Mouse (Mus musculus) gastrocnemius, adult 2 months (tissue): ENCODE measurements at regions not wholly inside any gene's neighbourhood (a gene's known extent, or its start where the extent isn't known, plus 50 kb on each side); places are given as distances from the start of the nearest gene placed in this dataset.
"Not testable (repeated sequence)": the region's sequence is repeated elsewhere in the genome, so short reads cannot be mapped to it uniquely, and the experiment has no call there.

ENCODE experiments used
- DNase-seq: peaks from one replicate; pipeline ENCODE4 v3.0.0; 2022
- H3K27ac ChIP-seq: fragments of 200-600 bp; 2 replicates; pipeline ENCODE4 v1.8.1; 2022; ENCODE audit warnings: mild to moderate bottlenecking
- H3K4me3 ChIP-seq: fragments of 200-600 bp; 2 replicates; pipeline ENCODE4 v1.8.1; 2022; ENCODE audit warnings: mild to moderate bottlenecking, moderate library complexity
- CTCF ChIP-seq: fragments of 200-600 bp; IDR thresholded peaks from 2 replicates; pipeline ENCODE4 v1.8.1; 2022; ENCODE audit warnings: antibody characterized with exemption, mild to moderate bottlenecking, moderate library complexity
- intact Hi-C: fragments of 180-260 bp; cut with DNase I; formaldehyde crosslinking; loops from one replicate; pipeline ENCODE4 v1.15.1; 2025

- intact Hi-C loops: no loop called here
- no peak overlapping the region for H3K27ac ChIP-seq
- TF ChIP-seq CTCF: no peak
- DNase-seq: no peak
- H3K4me3 ChIP-seq: no peak overlapping the region
Observed at GRCm38 (mm10) chr3:118194754-118195153, 326.0 kb upstream of the Snx7 start.

- intact Hi-C loops: no loop called here
- H3K4me3 ChIP-seq: no peak overlapping the region
- no peak for TF ChIP-seq CTCF
- no peak overlapping the region for H3K27ac ChIP-seq
- no peak for DNase-seq
Observed at GRCm38 (mm10) chr3:118189382-118189781, 320.6 kb upstream of the Snx7 start.

GRCm38 (mm10) chr3:118177446-118177845 lies 308.7 kb upstream of the Snx7 start:
- DNase-seq: no peak
- H3K27ac ChIP-seq: no peak overlapping the region
- H3K4me3 ChIP-seq: no peak overlapping the region
- intact Hi-C loops: no loop called here
- TF ChIP-seq CTCF: no peak

GRCm38 (mm10) chr3:118162916-118163315 lies 294.2 kb upstream of the Snx7 start:
- Histone ChIP-seq H3K4me3 (no peak overlapping the region), H3K27ac (no peak overlapping the region)
- intact Hi-C loops: no loop called here
- no peak for TF ChIP-seq CTCF
- no peak for DNase-seq

- no peak for DNase-seq
- intact Hi-C loops: no loop called here
- TF ChIP-seq CTCF: no peak
- no peak overlapping the region for H3K27ac ChIP-seq
- no peak overlapping the region for H3K4me3 ChIP-seq
Observed at GRCm38 (mm10) chr3:118144788-118145187, 276.1 kb upstream of the Snx7 start.

GRCm38 (mm10) chr3:118141731-118142130 lies 273.0 kb upstream of the Snx7 start:
- no peak for DNase-seq
- no peak overlapping the region for H3K27ac ChIP-seq
- intact Hi-C loops: no loop called here

GRCm38 (mm10) chr3:118140108-118140507 lies 271.4 kb upstream of the Snx7 start:
- no peak overlapping the region for H3K4me3 ChIP-seq
- no peak overlapping the region for H3K27ac ChIP-seq
- no peak for DNase-seq
- no peak for TF ChIP-seq CTCF
- intact Hi-C loops: no loop called here

More at GRCm38 (mm10) chr3:118141731-118142130, 273.0 kb upstream of the Snx7 start:
- no peak for TF ChIP-seq CTCF
- no peak overlapping the region for H3K4me3 ChIP-seq

GRCm38 (mm10) chr3:118128349-118128748 lies 259.6 kb upstream of the Snx7 start:
- DNase-seq, H3K4me3 ChIP-seq, H3K27ac ChIP-seq, intact Hi-C loops: not testable (repeated sequence)

- no peak for DNase-seq
Observed at GRCm38 (mm10) chr3:118102635-118103034, 233.9 kb upstream of the Snx7 start.

GRCm38 (mm10) chr3:118084508-118084907 lies 215.8 kb upstream of the Snx7 start:
- H3K4me3 ChIP-seq: no peak overlapping the region
- TF ChIP-seq CTCF: no peak
- no peak overlapping the region for H3K27ac ChIP-seq
- DNase-seq: no peak
- intact Hi-C loops: no loop called here

More at GRCm38 (mm10) chr3:118102635-118103034, 233.9 kb upstream of the Snx7 start:
- TF ChIP-seq CTCF: no peak
- H3K27ac ChIP-seq: no peak overlapping the region
- no peak overlapping the region for H3K4me3 ChIP-seq
- intact Hi-C loops: no loop called here

- TF ChIP-seq CTCF: no peak
- DNase-seq: no peak
- H3K4me3 ChIP-seq: no peak overlapping the region
- H3K27ac ChIP-seq: no peak overlapping the region
- intact Hi-C loops: no loop called here
Observed at GRCm38 (mm10) chr3:118072363-118072762, 203.6 kb upstream of the Snx7 start.

- H3K4me3 ChIP-seq: no peak overlapping the region
- H3K27ac ChIP-seq: peak overlapping the region; percentile 67
- intact Hi-C loops: no loop called here
- no peak for TF ChIP-seq CTCF
- DNase-seq: peak; percentile 16
Observed at GRCm38 (mm10) chr3:118070129-118070528, 201.4 kb upstream of the Snx7 start.

GRCm38 (mm10) chr3:118063679-118064078 lies 194.9 kb upstream of the Snx7 start:
- intact Hi-C loops: no loop called here

GRCm38 (mm10) chr3:118062569-118062968 lies 193.8 kb upstream of the Snx7 start:
- TF ChIP-seq CTCF: no peak
- Histone ChIP-seq H3K4me3 (no peak overlapping the region), H3K27ac (no peak overlapping the region)
- DNase-seq: no peak
- intact Hi-C loops: no loop called here

More at GRCm38 (mm10) chr3:118063679-118064078, 194.9 kb upstream of the Snx7 start:
- Histone ChIP-seq H3K4me3 (no peak overlapping the region), H3K27ac (no peak overlapping the region)
- no peak for DNase-seq
- no peak for TF ChIP-seq CTCF

- TF ChIP-seq CTCF: no peak
- no peak for DNase-seq
Observed at GRCm38 (mm10) chr3:118047016-118047415, 178.3 kb upstream of the Snx7 start.

More at GRCm38 (mm10) chr3:118047016-118047415, 178.3 kb upstream of the Snx7 start:
- no peak overlapping the region for H3K27ac ChIP-seq
- no peak overlapping the region for H3K4me3 ChIP-seq
- intact Hi-C loops: no loop called here
